Mouse (Mus musculus): Measurements from ENCODE around the gene Mpp5.
A peak's percentile ranks its signal among the peaks of the same experiment; 100 is the strongest.

Gene Mpp5

DNA sequence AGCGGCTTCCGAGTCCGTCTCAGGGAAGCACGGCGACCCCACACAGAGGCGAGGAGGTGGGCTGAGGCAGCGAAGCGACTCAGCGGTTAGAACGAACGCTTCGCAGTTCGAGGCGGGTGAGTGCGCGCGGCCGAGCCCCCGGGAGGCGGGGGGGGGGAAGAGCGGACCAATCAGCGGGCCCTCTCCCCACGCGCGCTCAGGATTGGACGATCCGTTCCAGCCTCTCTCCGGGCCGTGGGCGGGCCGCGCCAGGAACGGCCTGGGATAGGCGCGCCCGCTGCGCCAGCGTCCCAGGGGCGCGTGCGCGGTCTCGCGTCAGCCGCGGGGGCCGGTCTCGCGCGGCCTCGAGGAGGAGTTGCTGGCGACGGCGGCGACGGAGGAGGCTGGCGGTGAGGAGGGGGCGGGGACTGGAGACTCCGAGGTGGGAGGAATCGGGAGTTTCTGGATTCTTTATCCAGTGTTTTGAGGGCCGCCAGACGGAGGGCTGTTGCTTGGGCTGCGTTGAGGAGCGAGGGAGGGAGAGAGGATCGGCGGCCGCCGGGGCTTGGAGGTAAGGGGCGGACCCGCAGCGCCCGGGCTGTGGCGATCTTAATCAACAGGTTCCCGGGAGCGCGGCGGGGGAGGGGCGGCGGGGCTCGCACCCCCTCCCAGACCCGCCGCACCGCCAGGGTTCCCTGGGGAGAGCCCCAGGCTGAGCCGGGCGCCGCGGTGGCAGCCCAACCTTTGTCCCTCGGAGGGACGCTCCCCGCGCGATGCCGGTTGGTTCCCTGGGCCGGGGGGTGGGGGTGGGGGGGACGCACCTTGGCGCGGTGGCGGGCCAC lies at the start of gene Mpp5:
Gene Mpp5, plus strand, starts transcription at position 351 of the 821 bp plus-strand sequence.
- DNase-seq = peak; percentile 96 to 97

DNA sequence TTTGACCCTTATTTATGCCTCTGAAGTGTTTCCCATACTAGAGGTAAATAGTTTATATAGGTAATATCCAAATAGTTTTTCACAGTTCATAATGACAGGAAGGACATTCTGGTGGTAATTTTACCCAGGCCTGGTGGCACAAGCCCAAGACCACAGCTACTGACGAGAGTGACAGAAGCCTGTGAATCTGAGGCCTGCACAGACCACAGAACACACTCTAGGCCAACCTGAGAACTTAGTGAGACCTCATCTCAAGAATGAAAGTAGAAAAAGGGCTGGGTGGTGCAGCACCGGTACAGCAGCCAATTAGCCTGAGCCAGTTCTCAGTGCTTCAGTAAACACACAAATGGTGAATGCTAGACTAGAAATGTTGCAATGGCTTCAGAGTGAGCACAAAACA lies 30.9 kb upstream of the Mpp5 start:
- no peak for DNase-seq

DNA sequence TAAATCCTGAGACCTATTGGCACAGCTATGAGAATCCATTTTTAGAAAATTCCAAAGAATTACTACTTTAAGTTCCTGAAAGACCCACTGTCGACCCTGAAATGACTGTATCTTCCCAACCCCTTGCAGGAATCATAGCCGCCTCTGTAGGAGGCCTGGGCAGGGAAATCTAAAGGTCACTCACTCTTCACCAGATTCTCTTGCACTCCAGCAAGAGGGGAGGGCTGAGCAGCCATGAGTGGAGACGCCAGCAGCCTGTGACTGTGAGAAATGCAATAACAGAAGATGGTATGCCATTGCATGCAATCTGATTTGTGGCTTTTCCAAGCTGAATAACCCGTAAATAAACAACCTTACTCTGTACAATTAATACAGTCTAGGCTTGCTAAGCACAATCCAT lies 21.0 kb upstream of the Mpp5 start:
- DNase-seq = peak in 1 of 2 experiments; percentile 2

DNA sequence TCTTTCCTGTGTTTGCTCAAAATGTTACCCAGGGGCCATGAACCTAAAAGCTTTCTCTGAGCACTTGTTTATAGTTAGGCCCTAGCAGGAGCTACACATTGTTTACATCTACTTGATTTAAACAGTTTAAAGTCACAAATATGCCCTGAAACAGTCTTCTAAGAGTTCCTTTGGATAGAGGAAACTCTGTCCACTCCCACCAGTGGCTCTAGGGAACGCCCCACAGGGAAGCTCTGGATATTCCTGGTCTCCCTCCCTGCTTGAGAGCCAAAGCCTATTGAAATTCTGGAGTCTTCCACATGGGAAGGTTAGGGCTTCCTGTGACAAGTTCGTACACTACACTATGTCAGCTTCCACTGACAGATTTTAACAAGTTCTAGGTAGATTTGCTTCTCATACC lies 9.1 kb upstream of the Mpp5 start:
- no peak for DNase-seq

DNA sequence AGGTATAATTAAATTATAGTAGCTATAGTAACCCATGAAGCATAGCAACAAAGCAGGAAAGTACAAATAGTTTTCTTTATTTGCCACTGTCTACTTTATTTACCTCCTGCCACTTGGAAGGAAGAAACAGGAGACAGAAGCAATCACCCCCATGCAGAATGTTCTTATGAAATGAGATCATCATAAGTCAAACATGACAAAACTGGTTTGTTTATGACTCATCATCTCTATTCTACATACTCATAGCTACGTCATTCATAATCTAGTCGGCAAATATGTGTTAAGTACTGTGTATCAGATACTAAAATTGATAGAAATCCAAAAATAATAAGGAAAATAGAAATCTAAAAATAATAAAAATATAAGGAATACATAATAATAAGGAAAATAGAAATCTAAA lies 8.4 kb upstream of the Mpp5 start:
- DNase-seq = no peak

DNA sequence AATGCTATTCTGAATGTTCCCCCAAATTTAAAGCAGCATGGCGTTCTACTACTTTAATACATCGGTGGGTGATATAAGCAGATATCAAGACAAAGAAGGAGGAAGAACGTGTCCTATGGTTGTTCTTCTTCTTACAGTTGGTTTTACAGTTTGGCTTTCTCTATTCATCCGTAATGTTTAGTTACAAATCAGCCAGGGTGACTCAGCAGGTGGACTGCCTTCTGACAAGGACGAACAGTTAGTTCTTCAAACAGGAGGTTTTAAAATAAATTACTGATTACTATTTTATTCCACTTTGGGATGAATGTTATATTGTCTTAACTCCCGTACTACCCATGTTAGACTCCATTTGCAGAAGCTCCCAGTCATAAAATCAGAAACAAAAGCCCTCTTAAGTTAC lies 2.5 kb upstream of the Mpp5 start:
- peak; percentile 23 to 56 for DNase-seq

DNA sequence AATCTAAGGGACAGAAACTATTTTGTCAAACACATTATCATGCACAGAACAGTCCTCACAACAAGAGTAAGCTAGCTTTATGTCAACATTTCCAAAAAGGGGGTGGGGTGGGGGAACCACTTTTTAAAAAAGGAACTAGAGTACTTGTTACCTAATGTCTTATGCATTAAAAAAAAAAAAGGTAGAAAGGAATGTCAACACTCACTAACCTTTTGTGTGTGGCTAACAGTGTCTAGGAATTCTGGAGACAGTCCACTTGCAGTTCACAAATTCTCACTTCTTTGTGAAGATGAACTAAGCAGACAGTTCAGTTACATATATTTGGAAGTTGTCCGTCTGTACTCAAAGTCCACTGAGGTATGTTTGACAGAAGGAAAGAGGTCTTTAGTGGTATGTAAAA lies 1.3 kb upstream of the Mpp5 start:
- DNase-seq = no peak

DNA sequence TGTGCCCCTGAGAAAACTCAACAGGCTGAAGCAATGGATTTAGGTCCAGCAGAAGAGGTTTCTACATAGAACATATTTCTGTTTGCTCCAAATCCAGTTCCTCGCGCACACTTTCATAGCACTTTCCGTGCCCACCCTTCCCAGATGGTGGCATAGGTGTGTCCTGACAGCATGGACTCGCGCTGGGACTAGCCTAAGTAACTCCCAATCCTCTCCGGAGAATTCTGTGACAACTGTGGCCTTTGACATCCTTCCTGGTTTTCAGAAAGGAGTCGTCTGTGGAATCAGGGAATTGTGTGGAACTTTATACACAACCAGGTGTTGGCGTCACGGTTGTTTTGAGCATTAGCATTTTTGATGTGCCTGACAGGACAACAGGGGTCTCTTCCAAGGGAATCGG lies 594 bp upstream of the Mpp5 start:
- no peak for DNase-seq

DNA sequence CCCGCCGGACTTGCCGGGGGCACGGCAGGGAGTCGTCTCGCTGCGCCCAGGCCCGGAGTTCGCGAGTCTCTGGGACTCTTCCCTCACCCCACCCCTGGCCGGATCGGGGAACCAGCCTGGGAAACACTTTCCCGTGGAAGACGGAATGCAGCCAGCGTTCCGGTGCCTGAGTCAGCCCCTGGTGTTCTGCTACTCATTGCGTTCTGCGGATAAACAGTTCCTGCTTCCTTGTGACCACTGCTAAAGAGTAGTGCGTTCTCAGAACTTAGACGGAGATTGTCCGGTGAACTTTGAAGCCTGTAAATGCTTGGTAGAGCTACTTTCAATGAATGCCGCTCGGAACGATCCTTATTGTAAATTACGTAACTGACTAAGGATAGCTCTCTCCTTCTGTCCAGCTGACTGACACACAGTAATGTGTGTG lies 683 bp downstream of the Mpp5 start:
- peak; percentile 70 for DNase-seq

DNA sequence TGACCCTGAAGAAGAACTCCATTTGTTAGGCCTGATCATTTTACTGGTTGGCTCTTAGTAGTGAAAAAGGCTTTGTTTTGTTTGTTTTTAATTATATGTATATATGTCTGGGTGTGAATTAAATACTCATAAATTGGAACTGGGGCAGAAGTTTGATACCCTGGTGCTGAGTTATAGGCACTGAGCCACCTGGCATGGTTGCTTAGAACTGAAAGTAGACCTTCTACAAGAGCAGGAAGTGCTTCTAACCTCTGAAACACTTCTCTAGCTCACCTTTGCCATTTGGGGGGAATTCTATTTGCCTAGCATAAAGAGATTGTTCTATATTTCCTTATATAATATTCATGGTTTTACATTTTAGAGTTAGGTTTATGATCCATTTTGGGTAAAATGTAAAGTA lies 13.3 kb downstream of the Mpp5 start:
- DNase-seq = no peak

DNA sequence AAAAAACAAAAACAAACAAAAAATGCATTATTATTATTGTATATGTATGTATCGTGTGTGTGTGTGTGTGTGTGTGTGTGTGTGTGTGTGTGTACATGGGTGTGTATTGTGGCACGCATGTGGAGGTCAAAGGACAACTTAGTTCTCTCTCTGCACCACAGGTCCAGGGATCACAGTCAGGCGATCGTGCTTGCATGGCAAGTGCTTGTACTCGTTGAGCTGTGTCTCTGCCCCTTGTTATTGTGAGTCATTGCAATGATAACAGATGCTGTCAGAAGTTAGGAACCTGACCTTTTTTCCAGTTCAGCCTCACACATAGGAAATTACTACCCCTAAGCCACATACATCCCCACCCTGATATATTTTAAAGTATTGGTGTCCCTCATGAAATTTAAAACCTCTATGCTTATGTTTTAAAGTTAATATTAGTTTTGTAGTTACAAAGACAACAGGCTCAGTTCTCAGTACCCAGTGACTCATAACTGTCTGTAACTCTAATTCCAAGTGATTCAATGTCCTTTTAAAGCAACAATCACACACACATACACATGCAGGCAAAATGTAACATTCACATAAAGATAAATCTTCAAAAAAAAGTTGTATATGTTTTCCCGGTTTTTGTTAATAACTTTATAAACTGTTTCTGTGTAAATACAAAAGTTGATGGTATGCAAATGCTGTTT lies 20.5 kb downstream of the Mpp5 start:
- no peak for DNase-seq

DNA sequence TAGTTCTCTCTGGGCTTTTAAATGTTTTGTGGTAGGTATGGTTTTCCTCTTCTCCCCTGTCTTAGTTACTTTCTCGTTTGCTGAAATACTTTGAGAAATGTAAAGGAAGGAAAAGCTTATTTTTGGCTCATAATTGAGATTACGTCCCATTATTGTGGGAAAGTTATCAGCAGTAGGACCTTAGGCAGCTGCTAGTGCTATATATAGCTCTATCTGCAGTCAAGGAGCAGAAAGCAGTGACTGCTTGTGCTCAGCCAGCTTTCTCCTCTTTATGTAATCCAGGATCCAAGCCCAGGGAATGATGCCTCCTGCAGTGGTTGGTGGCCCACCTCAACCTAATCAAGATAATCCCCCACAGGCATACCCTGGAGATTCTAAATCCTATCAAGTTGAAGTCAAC lies 24.5 kb downstream of the Mpp5 start:
- no peak for DNase-seq

DNA sequence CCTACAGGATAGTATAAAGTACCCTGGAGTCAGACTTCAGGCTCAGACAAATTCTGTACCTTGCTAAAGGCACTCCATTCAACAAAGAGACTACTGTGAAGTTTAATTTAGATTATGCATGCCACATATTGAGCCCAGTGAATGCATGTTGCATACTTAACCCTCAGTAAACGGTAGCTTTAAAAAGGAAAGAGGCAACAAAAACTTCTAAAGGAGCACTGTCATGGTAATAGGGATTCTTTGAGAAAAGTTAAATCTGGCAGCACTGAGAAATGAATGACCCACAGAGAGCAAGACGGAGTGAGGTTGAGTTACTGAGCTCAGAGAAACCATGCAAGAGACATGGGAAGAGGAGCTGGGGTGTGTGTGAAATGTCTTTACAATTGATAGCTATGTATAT lies 29.2 kb downstream of the Mpp5 start:
- DNase-seq = no peak

DNA sequence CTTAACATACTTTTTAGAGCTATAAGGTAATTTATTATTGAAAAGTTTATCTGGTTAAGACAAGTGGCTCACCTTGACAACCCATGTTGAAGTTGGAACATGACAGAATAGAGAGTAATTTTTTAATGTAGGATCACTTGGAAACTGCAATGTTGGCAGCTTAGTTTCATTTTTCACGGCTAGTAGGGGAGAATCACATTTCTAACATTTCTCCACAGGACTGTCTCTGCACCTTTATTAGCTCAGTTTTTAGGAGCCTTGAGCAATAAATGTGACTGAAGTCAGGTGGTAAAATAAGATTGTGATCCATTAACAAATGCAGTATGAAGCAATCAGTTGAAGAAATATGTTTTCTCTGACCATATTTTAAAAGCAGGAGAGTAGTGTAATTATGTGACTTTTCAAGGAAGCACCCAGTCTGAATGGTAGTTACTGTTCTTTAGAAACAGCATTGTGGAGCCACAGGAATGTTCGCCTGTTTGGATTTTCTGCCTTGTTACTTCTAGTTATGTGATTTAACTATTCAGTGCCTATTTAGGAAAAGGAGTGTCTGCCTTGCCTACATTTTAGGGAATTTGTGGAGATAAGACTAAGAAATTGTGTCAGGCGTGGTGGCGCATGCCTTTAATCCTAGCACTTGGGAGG lies 29.8 kb downstream of the Mpp5 start:
- no peak for DNase-seq

DNA sequence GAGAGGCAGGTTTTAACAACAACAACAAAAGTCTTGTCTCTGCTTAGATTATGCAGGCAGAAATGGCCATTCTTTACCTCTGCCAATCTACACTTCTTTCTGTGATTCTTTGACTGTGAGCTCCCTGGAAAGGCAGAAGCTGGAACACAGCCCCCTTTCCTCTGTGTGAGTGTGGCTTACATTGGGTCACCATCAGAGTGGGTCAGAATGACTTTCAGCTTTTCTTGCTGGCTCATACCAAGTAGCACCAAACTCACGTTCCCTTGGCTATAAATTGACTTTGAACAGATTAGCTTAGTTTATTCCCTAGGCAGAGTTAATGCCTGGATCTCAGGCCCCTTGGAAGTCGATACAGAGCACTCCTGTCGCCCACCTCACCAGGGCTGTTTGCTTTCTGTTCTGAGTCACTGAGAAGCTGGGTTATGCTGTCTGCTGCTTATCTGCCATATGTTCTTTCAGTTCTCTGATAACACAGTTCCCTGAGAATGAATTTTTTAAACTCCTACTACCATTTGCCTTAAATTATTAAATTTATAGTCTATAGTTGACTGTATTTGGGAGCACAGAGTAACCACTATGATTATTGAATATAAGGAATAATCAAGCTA lies 39.7 kb downstream of the Mpp5 start:
- DNase-seq = no peak

DNA sequence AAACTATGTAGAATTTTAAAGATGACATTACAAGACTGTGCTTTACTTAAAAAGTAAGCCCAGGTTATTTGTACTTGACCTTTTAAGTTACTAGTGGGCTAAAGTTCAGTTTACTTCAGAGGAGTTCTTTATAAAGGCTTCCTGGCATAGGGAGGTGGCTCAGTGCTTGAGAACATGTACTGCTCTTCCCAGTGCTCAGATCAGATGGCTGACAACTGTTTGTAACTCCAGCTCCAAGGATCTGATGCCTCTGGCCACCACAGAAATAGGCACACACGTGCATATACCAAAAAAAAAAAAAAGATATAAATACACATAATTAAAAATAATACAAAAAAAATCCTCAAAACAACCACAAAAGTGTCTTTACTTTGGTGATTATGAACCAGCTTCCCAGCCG lies 42.1 kb downstream of the Mpp5 start:
- no peak for DNase-seq

DNA sequence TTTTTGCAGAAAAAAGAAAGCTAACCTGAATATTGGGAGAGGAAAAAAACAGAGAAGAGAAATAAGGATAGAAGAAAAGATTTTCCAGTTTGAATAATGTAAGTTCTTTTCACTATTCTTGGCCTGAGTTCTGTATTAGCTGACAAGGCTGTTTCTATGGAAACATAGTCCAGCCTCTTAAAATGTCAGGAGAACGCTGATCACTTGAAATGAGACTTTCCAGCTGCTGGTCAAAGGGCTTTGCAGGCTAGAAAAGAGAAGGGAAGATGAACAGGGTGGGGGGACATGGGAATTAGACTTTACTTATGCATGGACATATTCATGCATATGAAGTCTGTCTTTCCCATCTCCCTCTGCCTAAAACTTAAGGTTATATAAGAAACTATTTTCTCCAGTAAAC lies 45.5 kb downstream of the Mpp5 start:
- DNase-seq = peak in 1 of 2 experiments; percentile 32

DNA sequence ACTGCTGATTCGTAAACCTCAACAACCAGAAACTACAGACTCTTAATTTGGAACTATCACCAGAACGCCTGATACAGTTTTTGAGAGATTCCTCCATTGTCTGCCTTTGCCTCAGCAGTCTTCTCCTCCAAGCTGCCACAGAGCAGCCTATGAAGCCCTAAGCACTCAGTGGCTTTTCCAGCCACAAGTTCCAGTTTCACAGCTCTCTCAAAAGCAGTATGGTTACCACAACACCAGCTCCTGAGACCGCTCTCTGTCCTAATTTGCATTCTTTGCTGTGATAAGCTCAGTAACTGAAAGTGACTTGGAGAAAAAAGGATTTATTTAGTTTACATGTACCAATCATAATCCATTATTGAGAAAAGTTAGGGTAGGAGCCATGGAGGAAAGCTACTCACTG lies 51.3 kb downstream of the Mpp5 start:
- DNase-seq = no peak

DNA sequence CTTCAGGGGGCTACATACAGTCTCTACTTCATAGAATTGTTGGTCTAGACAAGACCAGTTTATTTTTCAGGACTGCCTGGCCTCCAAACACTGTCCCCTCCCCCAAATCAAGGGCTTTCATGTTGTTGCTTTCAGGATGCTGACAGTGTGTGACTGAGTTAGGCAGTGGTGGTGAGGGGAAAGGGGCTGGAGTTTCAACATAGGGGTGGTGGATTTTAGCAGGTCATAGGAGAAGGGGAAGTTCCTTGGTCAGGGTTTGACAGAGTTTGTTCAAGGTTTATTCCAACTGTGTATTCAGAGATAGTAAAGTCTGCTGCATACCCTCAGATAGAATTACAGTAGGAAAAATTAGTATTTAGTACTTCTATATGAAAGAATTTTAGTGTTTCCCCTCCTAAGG lies 53.1 kb downstream of the Mpp5 start:
- no peak for DNase-seq

DNA sequence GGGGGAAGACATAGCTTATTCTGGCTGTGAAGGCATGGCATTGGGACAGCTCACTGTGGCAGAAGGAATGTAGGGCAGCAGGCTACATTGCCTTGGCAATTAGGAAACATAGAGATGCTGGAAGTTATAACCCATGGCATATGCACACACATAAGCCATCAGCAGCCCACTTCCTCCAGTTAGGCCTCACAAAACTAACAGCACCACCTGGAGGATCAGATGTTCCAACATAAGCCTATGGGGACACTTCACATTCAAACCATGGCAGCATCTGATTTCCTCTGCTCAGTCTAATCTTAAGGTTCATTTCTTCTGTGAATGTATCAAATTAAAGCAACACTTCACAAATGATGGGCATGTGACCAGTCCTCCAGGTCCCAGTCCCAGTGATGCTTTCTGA lies 65.7 kb downstream of the Mpp5 start:
- DNase-seq = no peak

DNA sequence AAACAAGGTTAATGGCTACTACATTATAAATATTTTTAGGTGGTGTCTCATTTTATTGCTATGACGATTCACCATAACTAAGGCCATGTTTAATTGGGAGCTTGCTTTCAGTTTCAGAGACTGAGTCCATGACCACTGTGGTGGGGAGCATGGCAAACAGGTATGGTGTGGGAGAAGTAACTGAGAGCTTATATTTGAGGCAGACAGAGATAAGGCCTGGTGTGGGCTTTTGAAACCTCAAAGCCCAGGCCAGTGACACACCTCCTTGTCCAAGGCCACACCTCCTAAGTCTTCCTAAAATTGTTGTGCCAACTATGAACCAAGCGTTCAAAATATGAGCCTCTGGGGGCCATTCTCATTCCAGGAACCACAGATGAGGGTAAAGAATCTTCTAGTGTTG lies 85.8 kb downstream of the Mpp5 start:
- DNase-seq = no peak

DNA sequence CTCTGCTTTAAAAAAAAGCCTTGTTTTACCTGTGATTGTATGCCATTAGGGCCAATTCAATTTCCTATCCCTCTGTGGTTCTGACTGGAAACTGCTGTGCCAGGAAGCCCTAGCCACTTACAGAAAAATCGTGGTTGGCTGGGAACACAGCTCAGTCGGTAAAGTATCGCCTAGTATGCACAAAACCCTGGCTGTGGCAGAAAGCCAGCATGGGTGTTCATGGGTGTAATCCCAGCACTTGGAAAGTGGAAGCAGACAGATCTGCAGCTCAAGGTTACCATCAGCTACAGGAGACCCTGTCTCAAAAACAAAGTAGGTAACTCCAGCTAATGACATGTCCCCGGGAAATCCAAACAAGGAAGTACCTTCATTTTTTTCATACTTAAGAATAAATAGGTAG lies 91.2 kb downstream of the Mpp5 start:
- peak in 1 of 2 experiments; percentile 48 for DNase-seq

DNA sequence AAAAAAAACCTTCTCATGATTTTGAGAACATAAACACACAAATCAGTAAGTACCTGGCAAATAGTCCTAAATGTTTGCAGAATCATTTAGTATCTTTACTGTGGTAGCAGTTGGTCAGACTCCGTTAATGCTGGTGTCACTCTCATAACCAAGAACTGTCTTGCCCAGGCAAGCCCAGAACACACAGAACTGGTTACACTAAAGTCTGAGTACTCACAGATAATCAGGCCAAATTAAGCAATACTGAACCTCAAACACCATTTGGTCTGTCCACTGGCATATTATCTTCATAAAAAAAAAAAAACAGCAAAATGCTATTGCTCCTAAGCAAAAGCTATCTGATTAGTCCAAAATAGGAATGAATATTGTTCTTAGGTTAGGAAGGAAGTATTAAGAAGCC lies 93.7 kb downstream of the Mpp5 start:
- DNase-seq = no peak

DNA sequence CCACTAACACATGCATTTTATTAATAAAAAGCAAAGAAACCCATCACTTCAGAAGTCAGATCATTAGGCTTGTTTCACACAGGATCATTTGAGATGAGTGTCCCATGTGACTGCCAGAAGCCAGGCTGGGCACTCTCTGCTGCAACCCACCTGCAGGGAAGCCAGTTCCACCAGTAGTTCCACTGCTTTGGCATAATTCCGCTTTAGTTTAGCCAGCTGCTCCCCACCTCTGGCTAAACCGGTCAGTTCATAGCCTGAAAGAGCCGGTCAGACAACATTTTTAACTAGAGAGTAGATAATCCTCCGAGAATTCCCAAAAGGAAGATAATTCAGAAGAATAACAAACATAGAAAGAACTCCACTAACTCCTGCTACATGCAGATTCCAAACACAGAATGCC lies 99.5 kb downstream of the Mpp5 start:
- DNase-seq = no peak
